In the genomic region with DNA sequence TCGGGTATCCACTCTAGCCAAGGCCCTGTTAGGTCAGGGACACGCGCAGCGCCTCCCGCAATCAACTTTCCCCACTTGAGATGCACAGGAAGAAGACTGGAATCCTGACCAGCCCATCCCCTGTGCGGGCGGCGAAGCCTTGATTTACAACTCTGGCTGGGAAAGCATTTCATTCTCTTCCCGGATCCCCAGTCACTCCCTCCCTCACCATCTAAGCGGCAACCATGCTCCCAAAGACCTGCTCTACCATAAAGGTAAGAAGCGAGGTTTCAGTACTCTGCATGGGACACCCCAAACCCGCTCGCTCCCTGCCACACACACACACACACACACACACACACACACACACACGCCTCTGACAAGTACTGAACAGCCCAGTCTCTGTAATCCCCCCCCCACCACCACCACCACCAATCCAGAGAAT, we compare ENCODE assay signal across 8 mouse cellular contexts.
DNase-seq lines count a peak whose midpoint lies in the region; ATAC-seq lines count a peak whose summit lies in the region.

No protein-coding gene starts in this region.

- peak overlapping the region; percentile 81; the same call in 1 of the 2 replicates for H3K27ac ChIP-seq in kidney, embryonic 15.5 days
- H3K27ac ChIP-seq in forebrain, embryonic 11.5 days (ENCODE audit: low read depth, low read length), result no peak overlapping the region
- H3K27ac ChIP-seq in neural tube, embryonic 14.5 days (ENCODE audit: low read depth, low read length), result peak overlapping the region; percentile 80

- DNase-seq in kidney, adult 18-20 months, result no peak
- DNase-seq in adrenal gland, postnatal 25 days, result peak; percentile 42
- DNase-seq in forebrain, embryonic 11.5 days (ENCODE audit: low spot score), result no peak
- peak; percentile 61 to 68 for DNase-seq in kidney, postnatal 4 days
- DNase-seq in Muller cell, postnatal 12 days (ENCODE audit: inconsistent ontology term), result no peak
- no peak for DNase-seq in gastrocnemius, postnatal 25 days

- ATAC-seq in kidney, embryonic 15.5 days (replicated peaks; ENCODE audit: low FRiP score), result peak; percentile 9; the same call in 1 of the 2 replicates
- ATAC-seq in forebrain, embryonic 11.5 days (replicated peaks; ENCODE audit: low FRiP score), result 0 out of 2 replicates have a peak, but pooled peaks have one; percentile 16
- ATAC-seq in neural tube, embryonic 14.5 days (ENCODE audit: low read depth), result peak; percentile 42

- H3K36me3 ChIP-seq in kidney, embryonic 15.5 days, result no peaks in the 10 kb centered on the region
- H3K36me3 ChIP-seq in forebrain, embryonic 11.5 days (ENCODE audit: control insufficient read depth, insufficient read depth, low read length), result no peaks in the 10 kb centered on the region
- H3K36me3 ChIP-seq in neural tube, embryonic 14.5 days (ENCODE audit: control insufficient read depth, insufficient read depth, low read length), result no peaks in the 10 kb centered on the region

- peak overlapping the region; percentile 98 for H3K4me2 ChIP-seq in kidney, embryonic 15.5 days
- peak overlapping the region; percentile 93 for H3K4me2 ChIP-seq in forebrain, embryonic 11.5 days (ENCODE audit: low read depth, low read length, severe bottlenecking)
- H3K4me2 ChIP-seq in neural tube, embryonic 14.5 days (ENCODE audit: low read depth, low read length), result peak overlapping the region; percentile 79

- H3K4me3 ChIP-seq in kidney, embryonic 15.5 days (replicated peaks), result peak overlapping the region; percentile 73
- peak overlapping the region; percentile 52 for H3K4me3 ChIP-seq in forebrain, embryonic 11.5 days (ENCODE audit: low read depth, low read length)
- peak overlapping the region; percentile 53 for H3K4me3 ChIP-seq in neural tube, embryonic 14.5 days (ENCODE audit: low read depth, low read length)

- peaks cover 23% of the 10 kb centered on the region for H3K4me1 ChIP-seq in kidney, embryonic 15.5 days
- H3K4me1 ChIP-seq in forebrain, embryonic 11.5 days (replicated peaks; ENCODE audit: control insufficient read depth, insufficient read depth, low read length), result peaks cover 8% of the 10 kb centered on the region; the same call in 1 of the 2 replicates
- H3K4me1 ChIP-seq in neural tube, embryonic 14.5 days (ENCODE audit: control insufficient read depth, insufficient read depth, low read length), result peaks cover 9% of the 10 kb centered on the region; the same call in 1 of the 2 replicates

- 0% methylated on average over 14 of the region's 14 CpGs for WGBS in kidney, embryonic 15.5 days
- 3% methylated on average over 14 of the region's 14 CpGs for WGBS in forebrain, embryonic 11.5 days
- WGBS in neural tube, embryonic 14.5 days, result 4% methylated on average over 14 of the region's 14 CpGs

- H3K27me3 ChIP-seq in kidney, embryonic 15.5 days, result peaks cover 16% of the 10 kb centered on the region
- peaks cover 4% of the 10 kb centered on the region for H3K27me3 ChIP-seq in forebrain, embryonic 11.5 days (ENCODE audit: control insufficient read depth, insufficient read depth, low read length)
- H3K27me3 ChIP-seq in neural tube, embryonic 14.5 days (ENCODE audit: control insufficient read depth, insufficient read depth, low read length), result 0 out of 2 replicates have a peak, but pooled peaks cover 2% of the 10 kb centered on the region

- H3K9ac ChIP-seq in kidney, embryonic 15.5 days, result peak overlapping the region; percentile 62
- H3K9ac ChIP-seq in forebrain, embryonic 11.5 days (ENCODE audit: low read length), result peak overlapping the region; percentile 60
- peak overlapping the region; percentile 72 for H3K9ac ChIP-seq in neural tube, embryonic 14.5 days (replicated peaks; ENCODE audit: low read depth, low read length)

- H3K9me3 ChIP-seq in kidney, embryonic 15.5 days (replicated peaks), result no peaks in the 10 kb centered on the region
- no peaks in the 10 kb centered on the region; the same call in 1 of the 2 replicates for H3K9me3 ChIP-seq in forebrain, embryonic 11.5 days (ENCODE audit: control insufficient read depth, low read length)
- H3K9me3 ChIP-seq in neural tube, embryonic 14.5 days (ENCODE audit: control insufficient read depth, low read length), result no peaks in the 10 kb centered on the region

Comparison
In these comparisons a context has a peak if more than half of its experiments do, and no peak if none do; other contexts are left out.
1. DNase-seq: peak in adrenal gland, postnatal 25 days (single experiment) and kidney, postnatal 4 days (2 of 2); none in kidney, adult 18-20 months (single experiment), forebrain, embryonic 11.5 days (single experiment), Muller cell, postnatal 12 days (single experiment) and gastrocnemius, postnatal 25 days (single experiment).
2. Peak in every context shown above with its lines, with median percentiles within 50 percentile points of each other: ATAC-seq, H3K4me2 ChIP-seq, H3K4me3 ChIP-seq and H3K9ac ChIP-seq.